Mouse (Mus musculus): ENCODE data around the gene Kmt2d. TPM values are rescaled to one million over a fixed set of nuclear protein-coding genes. Genes with fewer than 3 reads are reported as not detected.

Kmt2d gene
- polyA plus RNA-seq, 1 experiment from 2014 or later, result 4.2 TPM

DNA sequence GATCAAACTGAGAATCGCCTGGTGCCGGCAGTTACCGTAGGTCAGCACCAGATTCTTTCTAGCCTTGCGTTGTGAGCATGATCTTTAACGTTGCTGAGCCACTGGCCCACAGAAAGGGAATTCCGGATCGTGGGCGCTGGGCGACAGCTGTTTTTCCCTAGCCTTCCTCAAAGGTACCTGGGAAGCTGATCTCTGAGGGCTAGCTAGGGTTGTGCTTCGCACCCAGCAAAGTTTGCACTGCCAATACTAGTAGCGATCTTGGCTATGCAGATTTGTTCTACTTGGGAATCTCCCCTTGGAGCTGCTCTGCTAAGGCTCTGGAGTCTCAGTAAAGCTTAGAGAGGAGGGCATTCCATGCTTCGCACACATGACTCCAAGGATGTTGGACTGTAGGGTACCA, 79.8 kb downstream of the Kmt2d start:
- peaks cover 100% of the 10 kb centered on the region for H3K27me3 ChIP-seq
- H3K4me1 ChIP-seq (replicated peaks), result peaks cover 18% of the 10 kb centered on the region
- H3K9me3 ChIP-seq (replicated peaks), result no peaks in the 10 kb centered on the region
- no peak overlapping the region for H3K4me2 ChIP-seq
- no peak for ATAC-seq (ENCODE audit: low read depth)
- 2% methylated on average over 12 of the region's 12 CpGs for WGBS (ENCODE audit: insufficient replicate concordance)
- H3K9ac ChIP-seq, result no peak overlapping the region
- DNase-seq, result no peak
- peak overlapping the region; percentile 14 for H3K4me3 ChIP-seq (replicated peaks)
- H3K36me3 ChIP-seq, result no peaks in the 10 kb centered on the region
- no peak overlapping the region for H3K27ac ChIP-seq

- Histone ChIP-seq H3K4me2 (no peak overlapping the region), H3K27me3 (peaks cover 99% of the 10 kb centered on the region), H3K27ac (no peak overlapping the region), H3K9me3 (replicated peaks) (no peaks in the 10 kb centered on the region; the same call in 1 of the 2 replicates), H3K4me3 (replicated peaks) (peak overlapping the region; percentile 14; the same call in 1 of the 2 replicates), H3K36me3 (no peaks in the 10 kb centered on the region), H3K9ac (no peak overlapping the region), H3K4me1 (replicated peaks) (peaks cover 18% of the 10 kb centered on the region)
- no peak for ATAC-seq (ENCODE audit: low read depth)
- WGBS (ENCODE audit: insufficient replicate concordance), result 2% methylated on average over 23 of the region's 23 CpGs
- no peak for DNase-seq
Measured at GRCm38 (mm10) chr15:98790761-98791160, 80.2 kb downstream of the Kmt2d start.

DNA sequence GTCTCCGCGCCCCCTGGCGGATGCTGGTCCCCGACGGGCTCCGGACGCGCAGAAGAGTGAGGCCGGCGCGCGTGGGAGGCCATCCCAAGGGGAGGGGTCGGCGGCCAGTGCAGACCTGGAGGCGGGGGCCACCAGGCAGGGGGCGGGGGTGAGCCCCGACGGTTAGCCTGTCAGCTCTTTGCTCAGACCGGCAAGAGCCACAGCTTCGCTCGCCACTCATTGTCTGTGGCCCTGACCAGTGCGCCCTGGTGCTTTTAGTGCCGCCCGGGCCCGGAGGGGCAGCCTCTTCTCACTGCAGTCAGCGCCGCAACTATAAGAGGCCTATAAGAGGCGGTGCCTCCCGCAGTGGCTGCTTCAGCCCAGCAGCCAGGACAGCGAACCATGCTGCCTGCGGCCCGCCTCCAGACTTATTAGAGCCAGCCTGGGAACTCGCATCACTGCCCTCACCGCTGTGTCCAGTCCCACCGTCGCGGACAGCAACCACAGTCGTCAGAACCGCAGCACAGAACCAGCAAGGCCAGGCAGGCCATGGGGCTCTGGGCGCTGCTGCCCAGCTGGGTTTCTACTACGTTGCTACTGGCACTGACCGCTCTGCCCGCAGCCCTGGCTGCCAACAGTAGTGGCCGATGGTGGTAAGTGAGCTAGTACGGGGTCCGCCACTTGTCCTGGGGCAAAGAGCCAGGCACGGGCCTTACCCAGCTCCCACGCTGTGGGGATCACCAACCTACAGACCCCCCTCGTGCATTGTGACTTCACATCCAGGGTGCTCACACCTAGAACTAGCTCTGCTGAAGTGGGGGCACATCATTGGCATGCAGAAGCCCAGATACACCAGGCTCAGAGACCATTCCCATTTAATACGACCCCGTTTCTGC, 81.1 kb downstream of the Kmt2d start, which contains the start of gene Wnt1:
TSS of gene Wnt1 (plus strand) at position 197 of the 875 bp plus-strand sequence.
- peaks cover 3% of the 10 kb centered on the region; the same call in 1 of the 2 replicates for H3K9me3 ChIP-seq (replicated peaks)
- no peak within 1 kb of the TSS for H3K27ac ChIP-seq
- WGBS (ENCODE audit: insufficient replicate concordance), result 5% methylated on average over 51 of the region's 51 CpGs
- peaks cover 99% of the 10 kb centered on the region for H3K27me3 ChIP-seq
- peaks cover 18% of the 10 kb centered on the region for H3K4me1 ChIP-seq (replicated peaks)
- H3K36me3 ChIP-seq, result no peaks in the 10 kb centered on the region
- peak within 1 kb of the TSS; percentile 14; the same call in 1 of the 2 replicates for H3K4me3 ChIP-seq (replicated peaks)
- no peak within 1 kb of the TSS for H3K9ac ChIP-seq
- DNase-seq (no peak), ATAC-seq (ENCODE audit: low read depth) (no peak; the same call in 1 of the 2 replicates)
- H3K4me2 ChIP-seq, result no peak within 1 kb of the TSS

GRCm38 (mm10) chr15:98788972-98789660, 81.9 kb downstream of the Kmt2d start:
- H3K4me1 ChIP-seq (replicated peaks), result peaks cover 18% of the 10 kb centered on the region
- no peaks in the 10 kb centered on the region for H3K36me3 ChIP-seq
- peaks cover 3% of the 10 kb centered on the region; the same call in 1 of the 2 replicates for H3K9me3 ChIP-seq (replicated peaks)
- no peak overlapping the region for H3K4me2 ChIP-seq
- 10% methylated on average over 24 of the region's 24 CpGs for WGBS (ENCODE audit: insufficient replicate concordance)
- H3K27ac ChIP-seq, result no peak overlapping the region
- DNase-seq (no peak), ATAC-seq (ENCODE audit: low read depth) (no peak)
- peaks cover 99% of the 10 kb centered on the region for H3K27me3 ChIP-seq
- H3K9ac ChIP-seq, result no peak overlapping the region
- no peak overlapping the region for H3K4me3 ChIP-seq (replicated peaks)

- Histone ChIP-seq H3K9me3 (replicated peaks) (peaks cover 3% of the 10 kb centered on the region; the same call in 1 of the 2 replicates), H3K4me3 (replicated peaks) (no peak overlapping the region), H3K9ac (no peak overlapping the region), H3K36me3 (no peaks in the 10 kb centered on the region), H3K27ac (no peak overlapping the region), H3K27me3 (peaks cover 93% of the 10 kb centered on the region), H3K4me1 (replicated peaks) (peaks cover 12% of the 10 kb centered on the region), H3K4me2 (no peak overlapping the region)
- DNase-seq (no peak), ATAC-seq (ENCODE audit: low read depth) (no peak)
- WGBS (ENCODE audit: insufficient replicate concordance), result 40% methylated on average over 4 of the region's 4 CpGs
Measured at GRCm38 (mm10) chr15:98787930-98788329, 83.1 kb downstream of the Kmt2d start.

GRCm38 (mm10) chr15:98785744-98786143, 85.3 kb downstream of the Kmt2d start:
- WGBS (ENCODE audit: insufficient replicate concordance), result 27% methylated on average over 7 of the region's 7 CpGs
- Histone ChIP-seq H3K4me2 (no peak overlapping the region), H3K36me3 (no peaks in the 10 kb centered on the region), H3K4me1 (replicated peaks) (peaks cover 2% of the 10 kb centered on the region; the same call in 1 of the 2 replicates), H3K27me3 (peaks cover 91% of the 10 kb centered on the region), H3K9me3 (replicated peaks) (peaks cover 3% of the 10 kb centered on the region; the same call in 1 of the 2 replicates), H3K27ac (no peak overlapping the region), H3K9ac (no peak overlapping the region), H3K4me3 (replicated peaks) (no peak overlapping the region)
- DNase-seq (no peak), ATAC-seq (ENCODE audit: low read depth) (no peak)

Other genes starting within 250 kb of the Kmt2d start
- 1.4 and 1.5 TPM in 2 replicates for gene Cacnb3, start 240.4 kb downstream of the Kmt2d start, polyA plus RNA-seq (2015; fragmentation: Nextera tagmentation; extraction: Ambion mirVana)
- gene Ddx23, start 208.3 kb downstream of the Kmt2d start, polyA plus RNA-seq (2015; fragmentation: Nextera tagmentation; extraction: Ambion mirVana), result 14.7 and 15.5 TPM in 2 replicates
- gene Rnd1, start 193.7 kb downstream of the Kmt2d start, polyA plus RNA-seq (2015; fragmentation: Nextera tagmentation; extraction: Ambion mirVana), result 0.35 and 0.37 TPM in 2 replicates
- gene Ccdc65, start 163.0 kb downstream of the Kmt2d start, polyA plus RNA-seq (2015; fragmentation: Nextera tagmentation; extraction: Ambion mirVana), result 0.06 TPM in 1 of 2 replicates, not detected in the other
- gene Fkbp11, start 143.0 kb downstream of the Kmt2d start, polyA plus RNA-seq (2015; fragmentation: Nextera tagmentation; extraction: Ambion mirVana), result 91.3 and 91.7 TPM in 2 replicates
- gene Arf3, start 108.0 kb downstream of the Kmt2d start, polyA plus RNA-seq (2015; fragmentation: Nextera tagmentation; extraction: Ambion mirVana), result 11.9 and 13.8 TPM in 2 replicates
- gene Wnt10b, start 93.1 kb downstream of the Kmt2d start, polyA plus RNA-seq (2015; fragmentation: Nextera tagmentation; extraction: Ambion mirVana), result not detected in 2 replicates
- not detected in 2 replicates for gene Wnt1, start 81.3 kb downstream of the Kmt2d start, polyA plus RNA-seq (2015; fragmentation: Nextera tagmentation; extraction: Ambion mirVana)
- gene Ddn, start 61.7 kb downstream of the Kmt2d start, polyA plus RNA-seq (2015; fragmentation: Nextera tagmentation; extraction: Ambion mirVana), result not detected in 2 replicates
- gene Prkag1, start 39.7 kb downstream of the Kmt2d start, polyA plus RNA-seq (2015; fragmentation: Nextera tagmentation; extraction: Ambion mirVana), result 116 and 117 TPM in 2 replicates
- 4.0 and 4.2 TPM in 2 replicates for gene Rhebl1, start 23.3 kb upstream of the Kmt2d start, polyA plus RNA-seq (2015; fragmentation: Nextera tagmentation; extraction: Ambion mirVana)
- 0.12 and 0.16 TPM in 2 replicates for gene Dhh, start 27.3 kb upstream of the Kmt2d start, polyA plus RNA-seq (2015; fragmentation: Nextera tagmentation; extraction: Ambion mirVana)
- 3.2 and 3.9 TPM in 2 replicates for gene Lmbr1l, start 47.0 kb upstream of the Kmt2d start, polyA plus RNA-seq (2015; fragmentation: Nextera tagmentation; extraction: Ambion mirVana)
- 1,202 and 1,287 TPM in 2 replicates for gene Tuba1b, start 63.4 kb upstream of the Kmt2d start, polyA plus RNA-seq (2015; fragmentation: Nextera tagmentation; extraction: Ambion mirVana)
- not detected in 2 replicates for gene Gm49450, start 82.3 kb upstream of the Kmt2d start, polyA plus RNA-seq (2015; fragmentation: Nextera tagmentation; extraction: Ambion mirVana)
- gene Tuba1a, start 82.5 kb upstream of the Kmt2d start, polyA plus RNA-seq (2015; fragmentation: Nextera tagmentation; extraction: Ambion mirVana), result 109 TPM in 2 replicates
- 239 and 246 TPM in 2 replicates for gene Tuba1c, start 158.7 kb upstream of the Kmt2d start, polyA plus RNA-seq (2015; fragmentation: Nextera tagmentation; extraction: Ambion mirVana)
- 0.54 and 0.62 TPM in 2 replicates for gene Prph, start 184.0 kb upstream of the Kmt2d start, polyA plus RNA-seq (2015; fragmentation: Nextera tagmentation; extraction: Ambion mirVana)
- 14.5 and 18.9 TPM in 2 replicates for gene Troap, start 203.4 kb upstream of the Kmt2d start, polyA plus RNA-seq (2015; fragmentation: Nextera tagmentation; extraction: Ambion mirVana)
- gene C1ql4, start 216.6 kb upstream of the Kmt2d start, polyA plus RNA-seq (2015; fragmentation: Nextera tagmentation; extraction: Ambion mirVana), result not detected in 2 replicates
- gene Dnajc22, start 222.0 kb upstream of the Kmt2d start, polyA plus RNA-seq (2015; fragmentation: Nextera tagmentation; extraction: Ambion mirVana), result 14.6 and 16.9 TPM in 2 replicates